Mouse (Mus musculus): ENCODE results near the gene Shc2. TPM values are rescaled to one million over a fixed set of nuclear protein-coding genes. Genes with fewer than 3 reads are reported as not detected.

The Shc2 gene
- polyA plus RNA-seq, 1 experiment from 2014 or later: 24.5 TPM

DNA sequence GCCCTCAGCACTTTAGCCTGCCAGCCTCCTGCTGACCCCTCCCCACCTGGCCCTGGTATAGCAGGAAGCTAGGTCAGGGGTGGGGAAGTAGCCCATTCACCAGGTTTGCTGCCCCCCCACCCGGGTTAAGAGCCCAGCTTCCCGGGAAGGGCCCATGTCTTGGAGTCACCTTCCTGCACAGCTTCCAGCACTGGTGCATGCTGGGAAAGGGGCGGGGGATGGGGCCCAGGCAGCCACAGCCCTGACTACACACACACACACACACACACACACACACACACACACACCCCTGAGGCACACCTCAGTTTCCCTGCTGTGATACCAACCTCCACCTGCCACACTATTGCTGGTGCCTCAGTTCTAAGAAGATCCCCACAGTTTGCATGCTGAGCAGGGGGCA lies 24.1 kb upstream of the Shc2 start:
- Histone ChIP-seq H3K9me3 (no peaks in the 10 kb centered on the region), H3K4me3 (no peak overlapping the region), H3K9ac (no peak overlapping the region), H3K36me3 (no peaks in the 10 kb centered on the region), H3K4me2 (no peak overlapping the region), H3K4me1 (replicated peaks) (0 out of 2 replicates have a peak, but pooled peaks cover 4% of the 10 kb centered on the region), H3K27me3 (no peaks in the 10 kb centered on the region), H3K27ac (no peak overlapping the region)
- WGBS: 52% methylated on average over 3 of the region's 3 CpGs
- no peak for ATAC-seq (ENCODE audit: low FRiP score)

DNA sequence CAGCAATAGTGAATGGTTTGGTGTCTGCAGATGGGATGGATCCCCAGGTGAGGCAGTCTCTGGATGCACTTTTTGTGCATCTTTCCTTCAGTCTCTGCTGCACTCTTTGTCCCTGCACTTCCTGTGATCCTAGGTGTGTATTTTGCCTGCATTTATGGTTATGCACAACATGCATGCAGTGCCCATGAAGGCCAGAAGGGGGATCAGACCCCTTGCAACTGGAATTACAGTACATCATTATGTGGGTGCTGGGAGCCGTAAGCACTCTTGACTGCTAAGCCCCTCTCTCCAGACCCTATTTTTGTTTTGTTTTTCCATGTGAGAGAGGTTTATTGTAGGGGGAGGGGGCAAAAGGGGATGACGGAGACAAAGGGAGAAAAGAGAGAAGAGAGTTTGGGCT lies 22.6 kb upstream of the Shc2 start:
- WGBS: 86% methylated on average over 2 of the region's 2 CpGs
- no peak for ATAC-seq (ENCODE audit: low FRiP score)
- Histone ChIP-seq H3K36me3 (no peaks in the 10 kb centered on the region), H3K9ac (no peak overlapping the region), H3K27ac (no peak overlapping the region), H3K4me3 (no peak overlapping the region), H3K4me1 (replicated peaks) (peaks cover 6% of the 10 kb centered on the region), H3K9me3 (no peaks in the 10 kb centered on the region), H3K27me3 (no peaks in the 10 kb centered on the region), H3K4me2 (no peak overlapping the region)

DNA sequence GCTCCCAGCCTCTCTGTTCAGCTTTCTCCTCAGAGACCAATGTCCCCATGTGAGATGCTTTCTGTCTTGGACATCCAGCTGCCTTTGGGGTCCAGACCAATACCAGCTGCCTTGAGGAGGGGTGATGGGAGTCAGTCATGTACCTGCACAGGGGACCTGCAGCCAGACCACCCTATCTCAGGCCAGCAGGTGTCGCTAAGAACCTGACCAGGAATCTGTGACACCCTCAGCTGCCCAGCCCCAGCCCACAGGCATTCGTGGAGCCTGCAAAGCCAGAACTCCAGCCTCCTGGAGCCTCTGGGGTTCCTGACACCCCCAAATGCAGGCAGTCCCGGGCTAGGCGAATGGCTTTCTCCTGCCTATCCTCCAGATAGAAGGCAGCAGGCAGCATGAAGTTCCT lies 21.1 kb upstream of the Shc2 start:
- no peaks in the 10 kb centered on the region for H3K36me3 ChIP-seq
- H3K4me2 ChIP-seq: no peak overlapping the region
- ATAC-seq (ENCODE audit: low FRiP score): no peak
- 17% methylated on average over 4 of the region's 4 CpGs for WGBS
- H3K9ac ChIP-seq: no peak overlapping the region
- no peak overlapping the region for H3K27ac ChIP-seq
- H3K27me3 ChIP-seq: no peaks in the 10 kb centered on the region
- H3K4me1 ChIP-seq (replicated peaks): peaks cover 10% of the 10 kb centered on the region
- no peaks in the 10 kb centered on the region for H3K9me3 ChIP-seq
- H3K4me3 ChIP-seq: no peak overlapping the region

DNA sequence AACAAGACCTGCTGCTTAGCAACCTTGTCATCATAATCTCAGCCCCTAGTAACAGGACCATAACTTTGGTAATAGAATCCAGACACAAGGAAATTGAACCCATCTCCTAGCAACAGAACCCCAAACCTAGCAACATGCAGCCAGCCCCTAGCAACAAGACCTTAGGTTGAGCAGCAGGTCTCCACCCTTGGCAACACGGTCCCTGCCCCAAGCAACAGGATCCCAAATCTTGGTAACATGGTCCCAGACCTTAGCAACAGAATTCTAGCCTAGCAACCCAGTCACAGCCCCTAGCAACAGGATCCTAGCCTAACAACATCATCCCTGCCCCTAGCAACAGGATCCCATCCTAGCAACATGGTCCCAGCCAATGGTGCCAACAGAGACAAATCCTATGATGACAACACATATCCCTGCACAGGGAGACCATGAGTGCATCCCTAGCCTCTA lies 17.3 kb upstream of the Shc2 start:
- 19% methylated on average over 1 of the region's 1 CpGs for WGBS
- H3K4me2 ChIP-seq: no peak overlapping the region

DNA sequence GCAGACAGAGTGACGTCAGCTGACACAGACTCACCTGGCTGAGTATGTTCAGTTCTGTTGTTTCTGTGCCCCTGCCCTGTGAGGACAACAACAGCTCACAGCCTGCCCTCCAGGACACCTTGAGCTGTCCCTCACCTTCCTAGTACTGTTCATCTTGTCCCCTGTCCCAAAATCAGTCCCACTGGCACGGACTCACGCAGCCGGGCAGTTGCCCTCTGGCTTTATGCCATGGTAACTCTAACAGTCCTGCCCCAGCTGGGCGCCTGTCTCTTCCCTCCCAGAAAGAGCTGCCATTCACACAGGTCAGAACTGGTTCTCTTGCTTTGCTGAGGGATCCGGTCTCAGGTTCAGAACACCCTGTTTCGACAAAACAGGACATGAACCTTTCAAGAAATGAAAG lies 15.1 kb upstream of the Shc2 start:
- no peak overlapping the region for H3K4me3 ChIP-seq
- no peak overlapping the region for H3K9ac ChIP-seq
- no peak for ATAC-seq (ENCODE audit: low FRiP score)
- H3K27me3 ChIP-seq: peaks cover 13% of the 10 kb centered on the region
- no peak overlapping the region for H3K27ac ChIP-seq
- WGBS: 91% methylated on average over 7 of the region's 7 CpGs
- H3K36me3 ChIP-seq: no peaks in the 10 kb centered on the region
- peaks cover 10% of the 10 kb centered on the region for H3K4me1 ChIP-seq (replicated peaks)
- no peak overlapping the region for H3K4me2 ChIP-seq
- no peaks in the 10 kb centered on the region for H3K9me3 ChIP-seq

More for the DNA sequence above, 17.3 kb upstream of the Shc2 start:
- H3K9me3 ChIP-seq: no peaks in the 10 kb centered on the region
- no peak overlapping the region for H3K9ac ChIP-seq
- H3K4me3 ChIP-seq: no peak overlapping the region
- ATAC-seq (ENCODE audit: low FRiP score): peak; percentile 79
- peaks cover 13% of the 10 kb centered on the region for H3K27me3 ChIP-seq
- H3K27ac ChIP-seq: peak overlapping the region; percentile 67; the same call in 1 of the 2 replicates
- no peaks in the 10 kb centered on the region for H3K36me3 ChIP-seq
- peaks cover 10% of the 10 kb centered on the region for H3K4me1 ChIP-seq (replicated peaks)

DNA sequence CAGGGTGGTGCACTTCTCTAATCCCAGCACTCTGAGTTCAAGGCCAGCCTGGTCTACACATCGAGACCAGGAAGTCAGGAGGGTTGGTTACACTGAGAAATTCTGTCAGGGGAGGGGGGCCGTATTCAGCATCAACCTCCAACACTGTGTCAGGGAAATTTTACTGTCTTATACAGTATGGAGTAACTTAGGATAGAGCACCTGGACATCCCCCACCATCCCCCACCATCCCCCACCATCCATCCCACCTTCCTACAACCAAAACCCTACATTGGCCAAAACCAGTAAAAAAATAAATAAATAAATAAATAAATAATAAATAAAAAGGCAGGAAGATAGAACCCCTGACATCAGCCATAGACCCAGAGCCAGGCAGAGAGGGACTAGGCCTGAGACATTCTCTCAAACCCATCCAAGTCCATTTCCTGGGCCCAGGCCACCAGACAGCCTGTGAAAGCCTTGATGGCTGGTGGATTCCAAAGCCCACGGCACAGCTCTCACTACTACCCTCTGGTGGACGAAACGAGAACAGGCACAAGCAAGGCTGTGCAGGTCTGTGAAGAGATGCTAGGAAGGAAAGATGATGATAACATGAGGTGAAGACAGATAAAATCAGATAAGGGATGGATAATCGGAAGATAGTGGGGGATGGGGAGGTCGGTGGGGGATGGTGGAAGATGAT lies 11.5 kb upstream of the Shc2 start:
- WGBS: 31% methylated on average over 7 of the region's 7 CpGs
- H3K27ac ChIP-seq: no peak overlapping the region
- H3K4me1 ChIP-seq (replicated peaks): no peaks in the 10 kb centered on the region
- H3K27me3 ChIP-seq: peaks cover 13% of the 10 kb centered on the region
- no peaks in the 10 kb centered on the region for H3K36me3 ChIP-seq
- H3K9ac ChIP-seq: no peak overlapping the region
- no peaks in the 10 kb centered on the region for H3K9me3 ChIP-seq
- ATAC-seq (ENCODE audit: low FRiP score): peak; percentile 66
- H3K4me3 ChIP-seq: no peak overlapping the region
- no peak overlapping the region for H3K4me2 ChIP-seq

DNA sequence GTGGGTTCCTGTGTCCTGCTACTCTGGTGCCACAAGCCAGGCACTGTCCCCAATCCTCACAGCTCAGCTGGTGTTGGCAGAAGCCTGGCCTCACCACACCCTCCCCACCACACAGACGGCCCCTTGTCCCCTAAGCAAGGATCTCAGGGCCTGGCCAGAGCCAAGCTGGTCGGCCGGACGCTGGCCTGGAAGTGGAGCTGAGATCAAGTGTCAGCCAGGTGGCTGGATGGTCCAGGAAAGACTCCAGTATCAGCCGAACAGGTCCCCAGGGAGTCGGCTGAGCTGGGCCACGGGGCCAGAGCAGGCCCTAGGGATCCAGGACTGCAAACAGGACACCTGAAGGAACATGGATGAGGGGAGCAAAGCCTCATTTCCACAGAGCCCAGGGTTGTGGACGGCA lies 8.0 kb upstream of the Shc2 start, which contains the start of gene Odf3l2:
TSS of gene Odf3l2 (minus strand) at position 28 of the 400 bp plus-strand sequence.
- Histone ChIP-seq H3K9me3 (no peaks in the 10 kb centered on the region), H3K4me1 (replicated peaks) (no peaks in the 10 kb centered on the region), H3K27ac (no peak within 1 kb of the TSS), H3K4me2 (no peak within 1 kb of the TSS), H3K9ac (0 out of 2 replicates have a peak within 1 kb of the TSS, but pooled peaks have one; percentile 13), H3K27me3 (no peaks in the 10 kb centered on the region), H3K36me3 (no peaks in the 10 kb centered on the region), H3K4me3 (no peak within 1 kb of the TSS)
- 76% methylated on average over 8 of the region's 8 CpGs for WGBS
- ATAC-seq (ENCODE audit: low FRiP score): no peak

DNA sequence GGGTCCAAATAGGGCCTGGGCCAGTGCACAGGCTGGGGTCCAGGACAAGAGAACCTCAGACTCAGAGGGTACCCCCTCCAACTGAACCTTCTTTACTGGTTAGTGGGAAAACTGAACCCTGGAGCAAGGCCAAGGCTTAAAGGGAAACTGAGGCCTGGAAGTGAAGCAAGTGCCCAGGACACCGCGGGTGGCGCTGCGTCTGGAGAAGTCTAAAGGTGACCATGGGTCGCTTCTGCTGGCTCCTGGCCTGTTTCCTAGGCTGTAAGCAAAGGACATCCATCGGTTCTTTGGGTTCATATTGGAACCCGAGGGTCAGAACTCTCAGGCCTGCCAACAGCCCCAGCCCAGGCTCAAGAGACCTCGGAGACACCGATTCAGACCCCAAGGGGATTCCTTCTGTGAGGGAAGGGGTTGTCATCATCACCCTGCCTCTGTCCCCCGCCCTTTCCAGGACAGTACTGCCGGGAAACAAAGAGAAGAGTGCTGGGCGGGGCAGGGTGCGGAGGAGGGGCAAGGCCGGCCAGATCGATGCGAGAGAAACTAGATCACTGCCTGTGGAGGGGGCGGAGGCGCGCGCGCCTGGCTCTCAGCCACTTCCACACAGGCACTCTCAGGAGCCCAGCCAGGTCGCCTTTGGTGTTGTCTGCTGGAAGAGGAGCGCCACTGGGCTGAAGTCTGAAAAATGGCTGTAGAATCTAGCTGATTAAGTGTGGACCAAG lies 927 bp upstream of the Shc2 start:
- WGBS: 4% methylated on average over 23 of the region's 23 CpGs
- Histone ChIP-seq H3K4me2 (peak overlapping the region; percentile 80), H3K4me3 (peak overlapping the region; percentile 80), H3K4me1 (replicated peaks) (peaks cover 42% of the 10 kb centered on the region), H3K27me3 (peaks cover 32% of the 10 kb centered on the region), H3K36me3 (no peaks in the 10 kb centered on the region), H3K9ac (peak overlapping the region; percentile 96), H3K27ac (peak overlapping the region; percentile 96), H3K9me3 (no peaks in the 10 kb centered on the region)
- peak; percentile 14; the same call in 1 of the 2 replicates for ATAC-seq (ENCODE audit: low FRiP score)

DNA sequence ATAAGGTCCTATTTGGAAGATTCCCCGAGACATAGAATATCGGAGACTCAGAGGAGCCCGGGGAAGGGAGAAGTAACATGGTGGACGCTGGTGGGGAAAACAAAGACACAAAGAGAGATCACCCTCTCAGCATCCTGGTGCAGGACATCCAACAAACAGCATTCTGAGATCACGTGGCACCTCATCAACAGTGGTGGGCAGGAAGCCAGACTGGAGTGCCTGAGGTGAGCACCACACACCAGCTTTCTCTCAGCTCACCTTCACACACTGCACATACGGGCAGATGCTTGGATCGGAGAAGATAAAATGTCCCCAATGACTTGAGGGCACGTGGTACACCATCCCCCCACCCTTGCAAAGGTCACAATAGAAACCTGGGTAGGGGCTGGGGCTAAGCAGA lies 1.4 kb downstream of the Shc2 start:
- H3K36me3 ChIP-seq: no peaks in the 10 kb centered on the region
- H3K4me1 ChIP-seq (replicated peaks): peaks cover 46% of the 10 kb centered on the region
- peak overlapping the region; percentile 96 for H3K9ac ChIP-seq
- H3K27me3 ChIP-seq: peaks cover 32% of the 10 kb centered on the region
- ATAC-seq (ENCODE audit: low FRiP score): no peak; the same call in 1 of the 2 replicates
- H3K4me2 ChIP-seq: peak overlapping the region; percentile 80
- H3K9me3 ChIP-seq: no peaks in the 10 kb centered on the region
- H3K27ac ChIP-seq: peak overlapping the region; percentile 96
- WGBS: 69% methylated on average over 8 of the region's 8 CpGs
- peak overlapping the region; percentile 80 for H3K4me3 ChIP-seq

DNA sequence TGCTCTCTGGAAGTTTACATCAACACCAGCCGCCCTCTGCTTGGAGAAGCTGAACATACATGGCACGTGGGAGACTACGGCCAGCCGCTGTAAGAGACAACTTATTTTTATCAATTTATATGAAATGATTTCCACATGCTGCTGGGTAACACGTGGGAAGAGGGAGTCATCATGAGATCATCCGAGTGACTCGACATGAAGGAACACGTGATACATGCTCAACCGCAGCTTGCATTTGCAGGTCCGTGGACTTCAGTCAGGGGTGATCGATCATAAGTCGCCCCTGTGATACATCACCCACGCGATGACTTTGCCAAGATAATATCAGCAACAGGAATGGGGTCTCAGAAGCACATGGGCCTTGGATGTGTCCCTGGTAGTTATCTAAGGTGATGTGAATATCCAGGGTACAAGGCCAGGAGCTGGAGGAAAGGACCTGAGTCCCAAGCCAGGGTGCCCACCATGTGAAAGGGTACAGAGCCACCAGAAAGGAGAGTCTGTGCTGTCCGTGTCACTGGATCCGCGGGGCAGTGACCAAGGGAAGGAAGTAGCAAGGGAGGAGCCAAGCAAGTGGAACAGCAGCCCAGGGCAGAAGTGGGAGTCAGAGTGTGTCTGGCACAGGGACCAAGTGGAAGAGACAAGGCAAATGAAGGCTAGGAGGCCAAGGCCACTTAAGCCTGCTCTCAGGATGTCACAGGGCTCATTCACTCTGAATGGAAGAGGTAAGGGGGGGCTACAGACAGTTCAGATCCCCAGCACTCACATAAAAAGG lies 4.5 kb downstream of the Shc2 start:
- H3K9me3 ChIP-seq: no peaks in the 10 kb centered on the region
- H3K36me3 ChIP-seq: 0 out of 2 replicates have a peak, but pooled peaks cover 5% of the 10 kb centered on the region
- H3K4me3 ChIP-seq: no peak overlapping the region
- WGBS: 86% methylated on average over 17 of the region's 17 CpGs
- ATAC-seq (ENCODE audit: low FRiP score): no peak
- 0 out of 2 replicates have a peak, but pooled peaks cover 10% of the 10 kb centered on the region for H3K27me3 ChIP-seq
- H3K4me1 ChIP-seq (replicated peaks): peaks cover 32% of the 10 kb centered on the region
- no peak overlapping the region for H3K4me2 ChIP-seq
- no peak overlapping the region; the same call in 1 of the 2 replicates for H3K9ac ChIP-seq
- no peak overlapping the region for H3K27ac ChIP-seq

DNA sequence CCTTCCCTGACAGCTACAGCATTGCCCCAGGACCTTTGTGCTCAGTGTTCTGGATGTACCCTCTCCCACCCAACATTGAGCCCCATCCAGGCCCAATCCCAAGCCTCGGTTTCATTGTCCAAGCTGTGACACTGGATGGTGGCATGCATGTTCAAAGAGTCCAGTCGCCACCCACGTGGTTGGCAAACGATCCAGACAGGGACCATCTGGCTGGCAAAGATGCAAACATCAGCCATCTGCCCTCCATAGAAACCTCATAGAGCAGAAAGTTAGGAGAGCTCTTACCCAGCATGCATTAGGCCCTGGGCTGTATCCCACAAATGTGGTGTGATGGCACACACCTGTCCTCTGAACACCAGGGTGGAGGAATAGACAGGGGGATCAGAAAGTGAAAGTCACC lies 6.3 kb downstream of the Shc2 start:
- Histone ChIP-seq H3K4me2 (no peak overlapping the region), H3K36me3 (peaks cover 11% of the 10 kb centered on the region), H3K27ac (0 out of 2 replicates have a peak overlapping the region, but pooled peaks have one; percentile 8), H3K27me3 (no peaks in the 10 kb centered on the region), H3K9me3 (no peaks in the 10 kb centered on the region), H3K4me1 (replicated peaks) (peaks cover 23% of the 10 kb centered on the region), H3K4me3 (no peak overlapping the region), H3K9ac (no peak overlapping the region)
- 65% methylated on average over 4 of the region's 4 CpGs for WGBS
- no peak for ATAC-seq (ENCODE audit: low FRiP score)

DNA sequence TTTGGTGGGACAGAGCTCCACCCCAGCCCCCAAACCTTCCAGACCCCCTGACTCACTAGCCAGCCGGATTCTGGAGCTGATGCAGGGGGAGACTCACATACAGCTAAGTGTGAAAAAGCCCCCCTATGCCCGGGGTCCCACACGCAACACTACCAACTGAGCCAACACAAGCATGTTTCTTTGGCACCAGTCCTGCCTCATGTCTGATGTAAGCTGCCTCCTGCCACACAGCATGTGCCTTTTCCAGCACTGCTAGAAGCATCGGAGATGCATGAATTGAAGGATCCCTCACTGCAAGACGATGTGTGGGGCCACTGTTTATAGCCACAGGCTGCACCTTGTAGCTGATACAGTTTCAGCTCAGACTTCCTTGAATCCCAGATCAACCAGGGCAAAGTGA lies 9.3 kb downstream of the Shc2 start:
- peaks cover 33% of the 10 kb centered on the region for H3K36me3 ChIP-seq
- peaks cover 2% of the 10 kb centered on the region; the same call in 1 of the 2 replicates for H3K4me1 ChIP-seq (replicated peaks)
- no peak overlapping the region for H3K4me2 ChIP-seq
- ATAC-seq (ENCODE audit: low FRiP score): no peak
- H3K27me3 ChIP-seq: no peaks in the 10 kb centered on the region
- WGBS: 83% methylated on average over 5 of the region's 5 CpGs
- no peak overlapping the region for H3K4me3 ChIP-seq
- no peak overlapping the region for H3K27ac ChIP-seq
- no peaks in the 10 kb centered on the region for H3K9me3 ChIP-seq
- no peak overlapping the region for H3K9ac ChIP-seq

Measured in hindbrain, embryonic 13.5 days (tissue).